Mouse (Mus musculus): ENCODE measurements at regions not wholly inside any gene's neighbourhood (a gene's known extent, or its start where the extent isn't known, plus 50 kb on each side); places are given as distances from the start of the nearest gene placed in this dataset.

DNA sequence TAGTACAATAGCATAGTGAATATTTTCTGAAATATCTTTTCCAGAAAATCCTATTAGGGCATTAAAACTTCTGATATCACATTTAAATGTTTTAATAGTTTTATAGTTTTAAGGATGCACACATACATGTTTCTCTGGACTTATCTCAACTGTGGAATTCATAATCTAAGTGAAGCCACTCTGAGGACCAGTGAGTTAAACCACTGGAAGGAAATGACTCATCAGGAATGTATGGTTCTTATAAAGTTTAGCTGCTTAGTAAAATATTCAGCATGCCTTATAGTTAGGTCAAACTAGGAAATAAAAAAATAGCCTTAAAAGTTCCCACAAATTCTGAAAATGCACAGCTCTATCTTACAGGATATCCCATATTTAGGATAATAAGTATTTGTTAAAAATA lies 1441.3 kb downstream of the Amy2a5 start:
- POLR2A ChIA-PET: no interaction called here
- H3K27me3 ChIP-seq: no peaks in the 10 kb centered on the region
- in situ Hi-C loops (cut with MboI; ENCODE audit: low pct_unique_long_range_greater_than_20kb): no loop called here
- DNase-seq (ENCODE audit: low read depth, low spot score): no peak
- no peak for TF ChIP-seq CTCF (IDR thresholded peaks at IDR 0.05)
- no peak for ATAC-seq
- CTCF ChIA-PET: interaction anchor here (1.2 kb wide), 1 partner anchor 10 kb away, joined by 3 read pairs; no protein-coding TSS in a partner anchor

GRCm38 (mm10) chr3:111815798-111816197 lies 1442.8 kb downstream of the Amy2a5 start:
- H3K27me3 ChIP-seq: no peaks in the 10 kb centered on the region

GRCm38 (mm10) chr3:111787847-111788246 lies 1470.8 kb downstream of the Amy2a5 start:
- POLR2A ChIA-PET: no interaction called here
- in situ Hi-C loops (cut with MboI; ENCODE audit: low pct_unique_long_range_greater_than_20kb): no loop called here
- ATAC-seq: no peak

More at GRCm38 (mm10) chr3:111815798-111816197, 1442.8 kb downstream of the Amy2a5 start:
- ATAC-seq (no peak), DNase-seq (ENCODE audit: low read depth, low spot score) (no peak)
- ChIA-PET CTCF (no interaction called here), POLR2A (no interaction called here)
- in situ Hi-C loops (cut with MboI; ENCODE audit: low pct_unique_long_range_greater_than_20kb): no loop called here
- no peak for TF ChIP-seq CTCF (IDR thresholded peaks at IDR 0.05)

More at GRCm38 (mm10) chr3:111787847-111788246, 1470.8 kb downstream of the Amy2a5 start:
- TF ChIP-seq CTCF (IDR thresholded peaks at IDR 0.05): no peak
- no peaks in the 10 kb centered on the region for H3K27me3 ChIP-seq
- no peak for DNase-seq (ENCODE audit: low read depth, low spot score)
- CTCF ChIA-PET: no interaction called here

Data from Patski (cell line).